Mouse (Mus musculus): ENCODE data around the gene Ar.

Gene Ar

DNA sequence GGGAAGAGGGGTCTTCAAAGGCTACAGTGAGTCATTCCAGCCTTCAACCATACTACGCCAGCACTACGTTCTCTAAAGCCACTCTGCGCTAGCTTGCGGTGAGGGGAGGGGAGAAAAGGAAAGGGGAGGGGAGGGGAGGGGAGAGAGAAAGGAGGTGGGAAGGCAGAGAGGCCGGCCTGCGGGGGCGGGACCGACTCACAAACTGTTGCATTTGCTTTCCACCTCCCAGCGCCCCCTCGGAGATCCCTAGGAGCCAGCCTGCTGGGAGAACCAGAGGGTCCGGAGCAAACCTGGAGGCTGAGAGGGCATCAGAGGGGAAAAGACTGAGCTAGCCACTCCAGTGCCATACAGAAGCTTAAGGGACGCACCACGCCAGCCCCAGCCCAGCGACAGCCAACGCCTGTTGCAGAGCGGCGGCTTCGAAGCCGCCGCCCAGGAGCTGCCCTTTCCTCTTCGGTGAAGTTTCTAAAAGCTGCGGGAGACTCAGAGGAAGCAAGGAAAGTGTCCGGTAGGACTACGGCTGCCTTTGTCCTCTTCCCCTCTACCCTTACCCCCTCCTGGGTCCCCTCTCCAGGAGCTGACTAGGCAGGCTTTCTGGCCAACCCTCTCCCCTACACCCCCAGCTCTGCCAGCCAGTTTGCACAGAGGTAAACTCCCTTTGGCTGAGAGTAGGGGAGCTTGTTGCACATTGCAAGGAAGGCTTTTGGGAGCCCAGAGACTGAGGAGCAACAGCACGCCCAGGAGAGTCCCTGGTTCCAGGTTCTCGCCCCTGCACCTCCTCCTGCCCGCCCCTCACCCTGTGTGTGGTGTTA, at the start of gene Ar:
Gene Ar (plus strand): TSS at position 239 of the 812 bp plus-strand sequence.
- DNase-seq (ENCODE audit: low read depth, low spot score), result peak; percentile 34

DNA sequence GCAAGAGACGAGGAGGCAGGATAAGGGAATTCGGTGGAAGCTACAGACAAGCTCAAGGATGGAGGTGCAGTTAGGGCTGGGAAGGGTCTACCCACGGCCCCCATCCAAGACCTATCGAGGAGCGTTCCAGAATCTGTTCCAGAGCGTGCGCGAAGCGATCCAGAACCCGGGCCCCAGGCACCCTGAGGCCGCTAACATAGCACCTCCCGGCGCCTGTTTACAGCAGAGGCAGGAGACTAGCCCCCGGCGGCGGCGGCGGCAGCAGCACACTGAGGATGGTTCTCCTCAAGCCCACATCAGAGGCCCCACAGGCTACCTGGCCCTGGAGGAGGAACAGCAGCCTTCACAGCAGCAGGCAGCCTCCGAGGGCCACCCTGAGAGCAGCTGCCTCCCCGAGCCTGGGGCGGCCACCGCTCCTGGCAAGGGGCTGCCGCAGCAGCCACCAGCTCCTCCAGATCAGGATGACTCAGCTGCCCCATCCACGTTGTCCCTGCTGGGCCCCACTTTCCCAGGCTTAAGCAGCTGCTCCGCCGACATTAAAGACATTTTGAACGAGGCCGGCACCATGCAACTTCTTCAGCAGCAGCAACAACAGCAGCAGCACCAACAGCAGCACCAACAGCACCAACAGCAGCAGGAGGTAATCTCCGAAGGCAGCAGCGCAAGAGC, 1.3 kb downstream of the Ar start:
- peak; percentile 3 for DNase-seq (ENCODE audit: low read depth, low spot score)

DNA sequence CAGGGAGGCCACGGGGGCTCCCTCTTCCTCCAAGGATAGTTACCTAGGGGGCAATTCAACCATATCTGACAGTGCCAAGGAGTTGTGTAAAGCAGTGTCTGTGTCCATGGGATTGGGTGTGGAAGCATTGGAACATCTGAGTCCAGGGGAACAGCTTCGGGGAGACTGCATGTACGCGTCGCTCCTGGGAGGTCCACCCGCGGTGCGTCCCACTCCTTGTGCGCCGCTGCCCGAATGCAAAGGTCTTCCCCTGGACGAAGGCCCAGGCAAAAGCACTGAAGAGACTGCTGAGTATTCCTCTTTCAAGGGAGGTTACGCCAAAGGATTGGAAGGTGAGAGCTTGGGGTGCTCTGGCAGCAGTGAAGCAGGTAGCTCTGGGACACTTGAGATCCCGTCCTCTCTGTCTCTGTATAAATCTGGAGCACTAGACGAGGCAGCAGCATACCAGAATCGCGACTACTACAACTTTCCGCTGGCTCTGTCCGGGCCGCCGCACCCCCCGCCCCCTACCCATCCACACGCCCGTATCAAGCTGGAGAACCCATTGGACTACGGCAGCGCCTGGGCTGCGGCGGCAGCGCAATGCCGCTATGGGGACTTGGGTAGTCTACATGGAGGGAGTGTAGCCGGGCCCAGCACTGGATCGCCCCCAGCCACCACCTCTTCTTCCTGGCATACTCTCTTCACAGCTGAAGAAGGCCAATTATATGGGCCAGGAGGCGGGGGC, 2.0 kb downstream of the Ar start:
- DNase-seq (ENCODE audit: low read depth, low spot score), result peak; percentile 5

DNA sequence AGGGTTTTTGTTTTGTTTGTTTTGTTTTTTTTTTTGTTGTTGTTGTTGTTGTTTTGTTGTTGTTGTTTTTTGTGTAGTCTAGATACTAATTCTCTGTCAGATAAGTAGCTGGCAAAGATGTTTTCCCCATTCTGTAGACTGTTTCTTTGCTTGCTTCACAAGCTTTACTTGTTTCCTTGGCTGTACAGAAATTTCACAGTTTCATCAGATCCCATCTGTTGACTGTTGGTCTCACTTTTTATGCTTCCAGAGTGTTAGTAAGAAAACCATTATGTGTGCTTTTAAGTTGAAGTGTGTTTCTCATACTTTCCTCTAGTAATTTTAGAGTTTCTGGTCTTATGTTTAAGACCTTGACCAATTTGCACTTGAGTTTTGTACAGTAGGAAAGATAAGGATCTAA, 41.2 kb downstream of the Ar start:
- no peak for DNase-seq (ENCODE audit: low read depth, low spot score)

DNA sequence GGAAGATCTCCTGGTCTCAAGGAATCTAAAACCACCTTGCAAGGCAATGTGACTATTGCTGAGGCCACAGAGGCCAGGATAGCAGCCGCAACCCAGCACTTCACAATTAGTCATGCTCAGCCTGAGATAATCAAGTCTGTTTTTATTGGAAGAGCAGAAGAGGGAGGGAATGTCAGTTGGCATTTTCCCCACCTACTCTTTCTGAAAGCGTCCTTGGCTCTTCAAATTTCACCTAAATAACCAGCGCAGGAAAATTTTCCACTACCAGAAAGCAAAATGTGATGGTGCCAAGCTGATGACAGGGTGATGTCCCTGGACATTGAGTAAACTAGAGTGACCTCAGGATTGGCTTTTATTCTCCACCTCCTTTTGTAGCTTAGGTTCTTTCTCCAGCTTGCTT, 57.2 kb downstream of the Ar start:
- DNase-seq (ENCODE audit: low read depth, low spot score), result no peak

DNA sequence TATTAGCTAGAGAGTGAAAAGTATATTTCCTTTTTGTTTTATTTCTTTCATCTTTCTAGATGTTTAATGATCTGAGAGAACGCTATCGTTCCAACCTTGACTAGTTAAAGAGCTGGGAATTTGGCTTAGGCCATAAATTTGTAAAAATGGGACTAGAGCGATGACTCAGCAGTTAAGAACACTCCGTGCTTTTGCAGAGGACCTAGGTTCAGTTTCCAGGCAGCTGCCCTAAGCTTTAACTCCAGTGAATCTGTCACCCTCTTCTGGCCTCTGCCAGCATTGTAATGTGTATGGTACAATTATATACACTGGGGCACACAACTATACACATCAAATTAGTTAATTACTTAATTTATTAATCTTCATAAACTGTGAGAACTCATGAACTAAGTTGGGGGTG, 58.6 kb downstream of the Ar start:
- peak; percentile 8 for DNase-seq (ENCODE audit: low read depth, low spot score)

DNA sequence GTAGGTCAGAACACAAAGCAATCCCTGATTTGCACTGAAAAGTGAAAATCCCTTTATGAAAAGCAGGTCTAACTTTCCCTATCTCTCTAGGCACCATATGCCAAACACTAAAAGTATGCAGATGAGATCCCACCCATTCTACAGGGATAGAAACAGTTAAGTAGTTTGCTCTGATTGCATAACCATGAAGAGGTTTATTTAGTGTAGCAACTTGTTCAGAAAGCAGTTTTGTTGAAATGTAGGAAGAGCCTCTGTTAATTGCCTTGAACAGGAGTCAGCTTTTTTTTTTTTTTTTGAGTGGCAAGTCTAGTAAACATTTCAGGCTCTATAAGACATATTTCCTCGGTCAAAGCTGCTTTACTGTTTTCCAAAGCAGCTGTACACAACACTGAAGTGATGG, 67.5 kb downstream of the Ar start:
- no peak for DNase-seq (ENCODE audit: low read depth, low spot score)

DNA sequence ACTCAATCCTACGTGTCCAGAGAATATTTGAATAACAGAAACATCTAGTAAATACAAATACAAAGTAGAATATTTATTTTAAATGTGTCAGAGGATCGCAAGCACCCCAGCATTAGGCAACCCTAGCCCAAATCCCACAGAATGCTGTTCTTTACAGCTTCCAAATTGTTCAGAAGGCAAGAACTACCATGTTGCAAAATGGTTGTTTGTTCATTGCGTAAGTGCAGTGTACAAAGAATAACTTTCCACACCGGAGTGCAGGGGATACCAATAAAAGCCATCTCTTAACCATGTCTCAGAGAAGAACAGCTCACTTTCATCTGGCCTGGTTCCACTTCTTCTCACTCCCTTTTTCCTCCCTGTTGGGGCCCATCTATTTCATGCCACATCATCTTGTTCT, 90.4 kb downstream of the Ar start:
- no peak for DNase-seq (ENCODE audit: low read depth, low spot score)

DNA sequence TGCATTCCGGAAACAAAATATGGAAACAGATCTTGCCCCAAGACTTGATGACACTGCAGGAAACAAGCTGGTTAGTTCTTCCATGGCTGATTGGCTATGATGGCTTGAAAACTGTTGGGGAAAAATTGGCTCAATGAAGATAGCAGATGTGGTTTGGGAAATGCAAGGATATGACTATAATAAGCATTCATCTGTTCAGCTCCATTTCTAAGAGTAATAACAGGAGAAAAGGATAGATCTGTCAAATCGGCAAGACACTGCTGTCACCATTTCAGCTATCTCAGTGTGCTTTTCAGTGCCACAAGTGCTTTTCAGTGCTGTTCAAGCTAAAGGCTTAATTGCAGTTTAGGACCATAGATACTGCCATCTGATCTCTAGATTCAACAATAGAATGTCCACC, 96.5 kb downstream of the Ar start:
- no peak for DNase-seq (ENCODE audit: low read depth, low spot score)

DNA sequence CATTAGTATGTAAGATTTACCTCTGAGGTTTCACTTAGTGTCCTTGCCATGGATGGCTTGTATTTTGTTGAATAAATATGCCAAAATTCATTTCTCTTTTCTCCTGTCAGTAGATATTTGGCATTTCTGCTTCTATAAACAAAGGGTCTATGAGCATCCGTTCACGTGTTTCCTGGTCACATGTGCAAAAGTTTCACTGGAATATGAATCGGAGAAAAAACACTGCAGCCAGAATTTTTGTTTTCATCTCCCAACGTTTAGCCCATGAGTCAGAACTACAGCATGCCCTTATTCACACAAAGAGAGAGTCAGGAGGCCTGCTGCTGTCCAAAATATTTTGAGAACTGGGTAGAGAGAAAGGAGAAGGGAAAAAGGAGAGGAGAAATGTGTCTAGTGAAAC, 99.8 kb downstream of the Ar start:
- DNase-seq (ENCODE audit: low read depth, low spot score), result no peak

DNA sequence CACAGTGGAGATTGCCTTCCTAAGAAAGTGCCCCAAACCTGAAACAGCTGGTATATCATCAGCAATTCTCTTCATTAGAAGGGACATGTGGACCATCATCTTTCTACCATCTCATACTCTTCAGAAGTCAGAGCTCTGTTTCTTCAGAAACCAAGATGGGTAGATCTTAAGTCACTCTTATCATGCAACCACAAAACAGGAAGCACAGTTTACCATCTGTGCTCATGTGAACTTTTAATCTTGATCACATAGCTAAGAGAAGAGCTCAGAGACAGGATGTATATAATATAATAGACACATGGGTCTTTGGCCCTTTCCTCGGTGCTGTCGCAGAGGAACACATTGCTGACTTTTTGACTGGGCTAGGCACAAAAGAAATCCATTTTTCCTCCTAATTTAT, 111.1 kb downstream of the Ar start:
- no peak for DNase-seq (ENCODE audit: low read depth, low spot score)

DNA sequence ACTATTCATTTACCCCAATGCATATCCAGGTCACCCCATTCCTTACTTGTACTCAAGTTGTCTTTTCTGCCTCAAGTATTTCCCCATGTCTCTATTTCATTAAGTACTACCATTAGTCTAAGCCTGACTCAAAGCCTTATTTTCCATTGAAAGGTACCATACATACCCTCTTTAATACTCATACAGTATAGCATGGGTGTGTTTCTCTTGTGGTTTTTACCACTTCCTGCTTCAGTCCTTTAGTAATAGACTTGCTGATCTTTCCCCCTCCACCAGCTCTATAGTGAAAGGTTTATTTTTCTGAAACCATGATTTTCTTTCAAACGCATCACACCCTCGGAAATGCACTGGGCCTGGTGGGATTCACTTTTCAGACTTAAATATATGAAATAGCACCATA, 117.2 kb downstream of the Ar start:
- DNase-seq (ENCODE audit: low read depth, low spot score), result no peak

DNA sequence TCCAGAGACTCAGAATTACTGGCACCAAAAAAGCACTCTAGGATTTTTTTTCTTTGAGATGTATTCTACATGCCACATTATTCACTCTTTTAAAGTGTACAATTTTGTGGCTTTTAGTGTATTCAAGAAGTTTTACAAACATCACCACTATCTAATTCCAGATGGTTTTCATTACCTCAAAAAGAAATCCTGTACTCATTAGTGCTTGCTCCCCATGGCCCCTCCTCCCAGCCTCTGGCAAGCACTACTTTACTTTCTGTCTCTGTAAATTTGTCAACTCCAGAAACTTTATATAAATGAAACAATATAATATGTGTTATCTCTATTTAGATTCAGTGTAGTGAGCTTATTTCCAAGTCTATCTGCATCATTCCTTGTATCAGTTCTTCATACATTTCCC, 122.8 kb downstream of the Ar start:
- DNase-seq (ENCODE audit: low read depth, low spot score), result no peak

DNA sequence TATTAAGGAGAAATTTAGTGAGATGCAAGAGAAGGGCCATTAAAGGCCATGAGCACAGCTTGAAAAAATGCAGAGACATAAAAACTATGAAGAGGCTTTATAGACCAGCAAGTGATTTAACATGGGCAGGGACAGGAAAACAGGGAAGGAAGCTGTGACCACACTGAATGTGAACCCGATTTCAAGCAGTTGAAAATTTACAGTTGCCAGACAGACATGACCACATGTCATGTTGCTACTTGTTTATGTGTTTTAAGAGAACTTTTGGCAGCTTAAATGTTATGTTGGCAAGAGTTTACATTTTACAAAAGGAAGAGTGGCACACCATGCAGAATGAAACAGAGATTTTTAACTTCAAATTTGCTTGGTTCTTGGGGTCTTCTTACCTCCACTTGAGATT, 143.2 kb downstream of the Ar start:
- DNase-seq (ENCODE audit: low read depth, low spot score), result no peak

DNA sequence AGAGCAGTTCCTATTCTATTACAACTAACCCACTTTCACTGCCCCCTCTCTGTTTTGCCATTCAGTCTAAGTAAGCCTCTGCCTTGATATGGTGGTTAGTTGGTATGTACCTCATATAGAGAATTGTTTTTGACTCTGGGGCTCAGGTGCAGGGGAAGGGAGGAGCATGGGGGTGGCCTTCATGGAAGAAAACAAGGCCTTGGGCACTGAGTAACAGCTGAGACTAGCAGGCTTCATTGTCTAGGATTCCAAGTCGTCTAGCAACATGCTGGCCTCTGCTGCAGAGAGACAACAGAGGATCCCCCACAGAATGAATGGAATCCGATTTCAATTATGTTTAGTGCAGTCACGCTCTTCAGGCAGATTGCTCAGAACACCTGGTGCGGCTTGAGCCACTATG, 152.1 kb downstream of the Ar start:
- no peak for DNase-seq (ENCODE audit: low read depth, low spot score)

DNA sequence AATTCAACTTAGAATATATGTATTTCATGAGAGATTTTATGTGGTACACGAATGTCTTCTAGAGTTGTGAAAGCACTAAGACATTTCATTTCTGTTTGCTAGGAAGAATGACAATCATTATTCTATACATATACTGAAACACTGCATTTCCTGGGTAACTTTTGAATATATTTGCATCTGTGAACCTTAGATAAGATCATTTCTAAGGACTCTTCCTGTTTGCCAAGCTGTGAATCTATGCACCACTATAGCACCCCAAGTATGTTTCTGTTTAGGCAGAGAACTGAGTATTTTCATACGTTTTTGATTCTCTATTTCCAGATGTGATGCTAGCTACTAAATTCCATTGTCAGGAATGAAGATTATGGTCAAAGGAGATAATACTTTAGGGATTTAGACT, 153.4 kb downstream of the Ar start:
- no peak for DNase-seq (ENCODE audit: low read depth, low spot score)

DNA sequence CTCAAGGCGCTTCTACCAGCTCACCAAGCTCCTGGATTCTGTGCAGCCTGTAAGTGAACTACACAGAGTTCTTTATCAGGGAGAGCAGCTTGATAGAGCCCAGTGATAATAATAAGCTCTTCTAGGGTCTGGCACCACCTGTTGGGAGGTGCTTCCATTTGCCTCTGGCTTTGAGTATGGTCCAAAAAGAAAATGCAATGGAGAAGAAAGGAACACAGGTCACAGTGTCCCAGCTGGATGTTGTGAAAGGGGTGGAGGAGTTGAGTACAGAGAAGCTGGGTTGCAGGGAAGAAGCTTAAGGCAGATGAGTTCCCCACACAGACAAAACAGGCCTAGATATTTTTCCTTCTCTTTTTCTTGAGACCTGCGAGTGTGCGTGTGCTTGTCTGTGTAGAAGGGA, 167.4 kb downstream of the Ar start:
- no peak for DNase-seq (ENCODE audit: low read depth, low spot score)

DNA sequence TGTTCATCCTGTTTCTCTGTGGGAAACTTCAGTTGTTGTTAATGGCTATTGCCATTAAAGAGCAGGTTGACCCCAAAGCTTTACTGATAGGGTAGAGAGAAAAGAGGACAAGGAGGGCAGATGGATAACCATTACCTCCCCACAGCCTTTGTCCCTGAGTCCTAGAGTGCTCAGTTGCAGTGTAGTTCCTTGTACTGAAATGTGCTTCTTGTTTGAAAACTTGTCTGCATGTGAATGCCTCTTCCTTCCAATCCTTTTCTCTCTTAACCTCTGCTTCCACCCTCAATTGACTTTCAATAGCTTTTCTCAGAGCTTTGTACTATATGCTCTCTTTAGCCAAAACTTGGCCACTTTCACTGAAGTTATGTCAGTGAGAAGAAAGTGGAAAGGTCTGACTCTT, 168.9 kb downstream of the Ar start:
- peak; percentile 47 for DNase-seq (ENCODE audit: low read depth, low spot score)

DNA sequence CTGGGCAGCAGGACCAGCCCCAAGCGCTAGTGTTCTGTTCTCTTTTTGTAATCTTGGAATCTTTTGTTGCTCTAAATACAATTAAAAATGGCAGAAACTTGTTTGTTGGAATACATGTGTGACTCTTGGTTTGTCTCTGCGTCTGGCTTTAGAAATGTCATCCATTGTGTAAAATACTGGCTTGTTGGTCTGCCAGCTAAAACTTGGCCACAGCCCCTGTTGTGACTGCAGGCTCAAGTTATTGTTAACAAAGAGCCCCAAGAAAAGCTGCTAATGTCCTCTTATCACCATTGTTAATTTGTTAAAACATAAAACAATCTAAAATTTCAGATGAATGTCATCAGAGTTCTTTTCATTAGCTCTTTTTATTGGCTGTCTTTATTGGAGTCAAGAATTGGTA, 174.5 kb downstream of the Ar start:
- no peak for DNase-seq (ENCODE audit: low read depth, low spot score)

DNA sequence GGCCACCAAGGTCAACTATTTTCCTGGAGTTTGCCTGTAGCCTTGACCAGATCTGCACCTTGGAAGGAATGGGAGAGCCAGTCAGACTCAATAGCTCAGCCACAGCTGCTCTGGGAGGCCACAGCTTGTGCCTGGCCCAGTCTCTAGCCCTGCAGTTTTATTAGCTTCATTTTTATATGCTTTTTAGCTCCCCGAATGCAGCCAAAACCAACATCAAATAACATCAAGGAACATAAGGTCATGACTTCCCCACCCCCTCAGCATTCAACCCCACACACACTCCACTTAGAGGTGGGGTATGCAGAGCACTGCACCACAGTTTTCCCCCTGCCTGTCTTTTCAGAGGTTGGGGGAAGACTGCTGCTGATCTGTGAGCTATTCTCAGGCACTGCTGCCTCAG, 198.9 kb downstream of the Ar start:
- no peak for DNase-seq (ENCODE audit: low read depth, low spot score)

DNA sequence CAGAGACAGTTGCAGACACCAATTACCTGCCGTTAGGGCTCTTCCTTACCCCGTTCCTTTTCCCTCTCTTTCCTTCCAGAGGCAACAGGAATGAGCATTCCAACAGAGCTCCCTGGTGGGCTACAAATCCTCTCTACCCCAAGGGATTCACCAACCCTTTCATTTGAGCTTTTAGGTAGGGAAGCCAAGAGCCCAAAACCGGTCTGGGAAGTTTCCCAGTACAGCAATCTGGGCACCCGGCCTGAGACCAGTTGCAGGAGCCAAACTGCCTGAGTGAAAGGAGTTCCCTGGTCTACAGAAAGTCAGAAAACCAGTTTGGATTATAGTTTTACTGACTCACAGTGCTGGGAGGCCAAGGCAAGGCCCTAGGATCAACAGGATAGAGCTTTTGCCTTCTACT, 199.5 kb downstream of the Ar start:
- DNase-seq (ENCODE audit: low read depth, low spot score), result no peak
